ENCODE assay signal across 25 mouse cellular contexts in genomic region chr8:86692107-86692506, GRCm38 (mm10). TPM values are rescaled to one million over a fixed set of nuclear protein-coding genes. Genes with fewer than 3 reads are reported as not detected.
"Had no signal": no experiment of that assay in that cellular context is flagged by ENCODE, and none has a peak within 500 bp of the region (broad histone marks: within the 10 kb centered on the region; RNA-seq: fewer than 3 reads in every experiment).

No protein-coding gene starts in this region.

- H3K4me2 ChIP-seq: heart, embryonic 11.5 days; heart, embryonic 13.5 days; heart, embryonic 15.5 days; hindbrain, embryonic 13.5 days; hindbrain, embryonic 15.5 days; limb, embryonic 12.5 days; liver, embryonic 11.5 days; liver, embryonic 13.5 days; liver, embryonic 15.5 days had no signal

- H3K27me3 ChIP-seq: heart, embryonic 13.5 days; heart, embryonic 15.5 days; hindbrain, embryonic 13.5 days; hindbrain, embryonic 15.5 days; limb, embryonic 12.5 days; liver, embryonic 13.5 days; liver, embryonic 15.5 days had no signal

- DNase-seq: gastrocnemius, postnatal 14 days; gastrocnemius, postnatal 36 days; heart, adult 11 months; heart, adult 2 months; heart, postnatal 14 days; heart, postnatal 36 days; kidney, adult 18-20 months; kidney, adult 8-10 months; kidney, postnatal 10 days; kidney, postnatal 25 days; kidney, postnatal 4 days; liver; liver, embryonic 13.5 days had no signal

- H3K4me3 ChIP-seq: heart, adult 2 months; heart, embryonic 13.5 days; heart, embryonic 15.5 days; hindbrain, embryonic 13.5 days; hindbrain, embryonic 15.5 days; left cerebral cortex, adult 2 months; limb, embryonic 10.5 days; limb, embryonic 12.5 days; liver, embryonic 13.5 days; liver, embryonic 15.5 days had no signal

- H3K27ac ChIP-seq: heart, adult 2 months; heart, embryonic 13.5 days; heart, embryonic 15.5 days; hindbrain, embryonic 13.5 days; hindbrain, embryonic 15.5 days; hindbrain, postnatal 0 days; left cerebral cortex, adult 2 months; limb, embryonic 10.5 days; limb, embryonic 12.5 days; liver, embryonic 13.5 days; liver, embryonic 15.5 days had no signal

RNA-seq across cellular contexts. Expression of gene Gm10638, which starts 53.4 kb away (rescaled TPM):
- total RNA-seq: hematopoietic stem cell, adult 5-6 weeks; hindbrain, postnatal 0 days had no signal
